Mouse (Mus musculus): ENCODE data around the gene Sox5. TPM values are rescaled to one million over a fixed set of nuclear protein-coding genes. Genes with fewer than 3 reads are reported as not detected.

Gene Sox5
- polyA plus RNA-seq, 1 experiment from 2014 or later = 34.3 TPM

GRCm38 (mm10) chr6:143833986-143834385 is 947.8 kb downstream of the Sox5 start:
- H3K9me3 ChIP-seq (ENCODE audit: control insufficient read depth, low read length) = no peaks in the 10 kb centered on the region
- WGBS = 93% methylated on average over 3 of the region's 3 CpGs
- no peak overlapping the region for H3K4me2 ChIP-seq (ENCODE audit: low read depth)
- no peak overlapping the region for H3K27ac ChIP-seq (ENCODE audit: low read depth, low read length)
- no peak for ATAC-seq (ENCODE audit: insufficient read depth, low FRiP score, low TSS enrichment)
- no peaks in the 10 kb centered on the region for H3K27me3 ChIP-seq (ENCODE audit: control insufficient read depth, insufficient read depth, low read length)
- no peak for DNase-seq (ENCODE audit: low spot score)
- no peak overlapping the region for H3K4me3 ChIP-seq (ENCODE audit: low read depth, low read length)
- H3K4me1 ChIP-seq (ENCODE audit: control insufficient read depth, insufficient read depth, low read length) = no peaks in the 10 kb centered on the region
- no peak overlapping the region for H3K9ac ChIP-seq (ENCODE audit: low read length)
- H3K36me3 ChIP-seq (ENCODE audit: control insufficient read depth, insufficient read depth, low read length) = no peaks in the 10 kb centered on the region; the same call in 1 of the 2 replicates

- H3K27me3 ChIP-seq (ENCODE audit: control insufficient read depth, insufficient read depth, low read length) = no peaks in the 10 kb centered on the region
- H3K27ac ChIP-seq (ENCODE audit: low read depth, low read length) = no peak overlapping the region
- no peak overlapping the region for H3K4me2 ChIP-seq (ENCODE audit: low read depth)
- no peak overlapping the region for H3K9ac ChIP-seq (ENCODE audit: low read length)
- H3K4me3 ChIP-seq (ENCODE audit: low read depth, low read length) = no peak overlapping the region
- H3K4me1 ChIP-seq (ENCODE audit: control insufficient read depth, insufficient read depth, low read length) = no peaks in the 10 kb centered on the region
- WGBS = 95% methylated on average over 23 of the region's 23 CpGs
- DNase-seq (ENCODE audit: low spot score) (no peak), ATAC-seq (ENCODE audit: insufficient read depth, low FRiP score, low TSS enrichment) (no peak)
- no peaks in the 10 kb centered on the region for H3K9me3 ChIP-seq (ENCODE audit: control insufficient read depth, low read length)
- H3K36me3 ChIP-seq (ENCODE audit: control insufficient read depth, insufficient read depth, low read length) = no peaks in the 10 kb centered on the region; the same call in 1 of the 2 replicates
Measured at GRCm38 (mm10) chr6:143833182-143833558, 948.6 kb downstream of the Sox5 start.

GRCm38 (mm10) chr6:143832483-143833181 is 949.1 kb downstream of the Sox5 start:
- WGBS = 92% methylated on average over 12 of the region's 12 CpGs
- Histone ChIP-seq H3K9ac (ENCODE audit: low read length) (no peak overlapping the region), H3K9me3 (ENCODE audit: control insufficient read depth, low read length) (no peaks in the 10 kb centered on the region), H3K4me3 (ENCODE audit: low read depth, low read length) (no peak overlapping the region), H3K27ac (ENCODE audit: low read depth, low read length) (no peak overlapping the region), H3K4me2 (ENCODE audit: low read depth) (no peak overlapping the region), H3K4me1 (ENCODE audit: control insufficient read depth, insufficient read depth, low read length) (no peaks in the 10 kb centered on the region), H3K36me3 (ENCODE audit: control insufficient read depth, insufficient read depth, low read length) (no peaks in the 10 kb centered on the region; the same call in 1 of the 2 replicates), H3K27me3 (ENCODE audit: control insufficient read depth, insufficient read depth, low read length) (no peaks in the 10 kb centered on the region)
- ATAC-seq (ENCODE audit: insufficient read depth, low FRiP score, low TSS enrichment) (no peak), DNase-seq (ENCODE audit: low spot score) (no peak)

GRCm38 (mm10) chr6:143831246-143831645 is 950.5 kb downstream of the Sox5 start:
- H3K27ac ChIP-seq (ENCODE audit: low read depth, low read length) = no peak overlapping the region
- H3K4me3 ChIP-seq (ENCODE audit: low read depth, low read length) = no peak overlapping the region
- no peaks in the 10 kb centered on the region for H3K9me3 ChIP-seq (ENCODE audit: control insufficient read depth, low read length)
- no peaks in the 10 kb centered on the region for H3K27me3 ChIP-seq (ENCODE audit: control insufficient read depth, insufficient read depth, low read length)
- H3K36me3 ChIP-seq (ENCODE audit: control insufficient read depth, insufficient read depth, low read length) = no peaks in the 10 kb centered on the region; the same call in 1 of the 2 replicates
- ATAC-seq (ENCODE audit: insufficient read depth, low FRiP score, low TSS enrichment) (no peak), DNase-seq (ENCODE audit: low spot score) (no peak)
- no peak overlapping the region for H3K9ac ChIP-seq (ENCODE audit: low read length)
- 62% methylated on average over 4 of the region's 4 CpGs for WGBS
- no peak overlapping the region for H3K4me2 ChIP-seq (ENCODE audit: low read depth)
- no peaks in the 10 kb centered on the region for H3K4me1 ChIP-seq (ENCODE audit: control insufficient read depth, insufficient read depth, low read length)

GRCm38 (mm10) chr6:143830131-143830530 is 951.6 kb downstream of the Sox5 start:
- Histone ChIP-seq H3K27ac (ENCODE audit: low read depth, low read length) (no peak overlapping the region), H3K27me3 (ENCODE audit: control insufficient read depth, insufficient read depth, low read length) (no peaks in the 10 kb centered on the region), H3K9ac (ENCODE audit: low read length) (no peak overlapping the region), H3K4me1 (ENCODE audit: control insufficient read depth, insufficient read depth, low read length) (no peaks in the 10 kb centered on the region), H3K4me2 (ENCODE audit: low read depth) (no peak overlapping the region), H3K9me3 (ENCODE audit: control insufficient read depth, low read length) (no peaks in the 10 kb centered on the region), H3K36me3 (ENCODE audit: control insufficient read depth, insufficient read depth, low read length) (no peaks in the 10 kb centered on the region; the same call in 1 of the 2 replicates), H3K4me3 (ENCODE audit: low read depth, low read length) (no peak overlapping the region)
- DNase-seq (ENCODE audit: low spot score) = no peak
- no peak for ATAC-seq (ENCODE audit: insufficient read depth, low FRiP score, low TSS enrichment)
- WGBS = 78% methylated on average over 2 of the region's 2 CpGs

GRCm38 (mm10) chr6:143826786-143827185 is 955.0 kb downstream of the Sox5 start:
- DNase-seq (ENCODE audit: low spot score) (no peak), ATAC-seq (ENCODE audit: insufficient read depth, low FRiP score, low TSS enrichment) (no peak)
- no peaks in the 10 kb centered on the region for H3K36me3 ChIP-seq (ENCODE audit: control insufficient read depth, insufficient read depth, low read length)
- no peak overlapping the region for H3K4me3 ChIP-seq (ENCODE audit: low read depth, low read length)
- no peak overlapping the region for H3K4me2 ChIP-seq (ENCODE audit: low read depth)
- H3K4me1 ChIP-seq (ENCODE audit: control insufficient read depth, insufficient read depth, low read length) = no peaks in the 10 kb centered on the region
- H3K27ac ChIP-seq (ENCODE audit: low read depth, low read length) = no peak overlapping the region
- no peaks in the 10 kb centered on the region for H3K27me3 ChIP-seq (ENCODE audit: control insufficient read depth, insufficient read depth, low read length)
- no peaks in the 10 kb centered on the region for H3K9me3 ChIP-seq (ENCODE audit: control insufficient read depth, low read length)
- H3K9ac ChIP-seq (ENCODE audit: low read length) = no peak overlapping the region
- 90% methylated on average over 5 of the region's 5 CpGs for WGBS

- DNase-seq (ENCODE audit: low spot score) = no peak
- no peaks in the 10 kb centered on the region for H3K36me3 ChIP-seq (ENCODE audit: control insufficient read depth, insufficient read depth, low read length)
- no peaks in the 10 kb centered on the region for H3K27me3 ChIP-seq (ENCODE audit: control insufficient read depth, insufficient read depth, low read length)
- H3K4me3 ChIP-seq (ENCODE audit: low read depth, low read length) = no peak overlapping the region
- H3K9me3 ChIP-seq (ENCODE audit: control insufficient read depth, low read length) = no peaks in the 10 kb centered on the region
- no peak overlapping the region for H3K9ac ChIP-seq (ENCODE audit: low read length)
- 96% methylated on average over 5 of the region's 5 CpGs for WGBS
- H3K4me2 ChIP-seq (ENCODE audit: low read depth) = no peak overlapping the region
- ATAC-seq (ENCODE audit: insufficient read depth, low FRiP score, low TSS enrichment) = no peak
- no peaks in the 10 kb centered on the region for H3K4me1 ChIP-seq (ENCODE audit: control insufficient read depth, insufficient read depth, low read length)
- H3K27ac ChIP-seq (ENCODE audit: low read depth, low read length) = no peak overlapping the region
Measured at GRCm38 (mm10) chr6:143825966-143826365, 955.8 kb downstream of the Sox5 start.

GRCm38 (mm10) chr6:143825086-143825485 is 956.7 kb downstream of the Sox5 start:
- H3K9me3 ChIP-seq (ENCODE audit: control insufficient read depth, low read length) = no peaks in the 10 kb centered on the region
- DNase-seq (ENCODE audit: low spot score) (no peak), ATAC-seq (ENCODE audit: insufficient read depth, low FRiP score, low TSS enrichment) (no peak)
- no peak overlapping the region for H3K27ac ChIP-seq (ENCODE audit: low read depth, low read length)
- H3K27me3 ChIP-seq (ENCODE audit: control insufficient read depth, insufficient read depth, low read length) = no peaks in the 10 kb centered on the region
- H3K36me3 ChIP-seq (ENCODE audit: control insufficient read depth, insufficient read depth, low read length) = no peaks in the 10 kb centered on the region
- no peaks in the 10 kb centered on the region for H3K4me1 ChIP-seq (ENCODE audit: control insufficient read depth, insufficient read depth, low read length)
- H3K4me3 ChIP-seq (ENCODE audit: low read depth, low read length) = no peak overlapping the region
- WGBS = 80% methylated on average over 6 of the region's 6 CpGs
- H3K9ac ChIP-seq (ENCODE audit: low read length) = no peak overlapping the region
- H3K4me2 ChIP-seq (ENCODE audit: low read depth) = no peak overlapping the region

GRCm38 (mm10) chr6:143788446-143788845 is 993.3 kb downstream of the Sox5 start:
- no peak for DNase-seq (ENCODE audit: low spot score)
- 91% methylated on average over 2 of the region's 2 CpGs for WGBS
- no peak overlapping the region for H3K9ac ChIP-seq (ENCODE audit: low read length)
- H3K9me3 ChIP-seq (ENCODE audit: control insufficient read depth, low read length) = no peaks in the 10 kb centered on the region
- ATAC-seq (ENCODE audit: insufficient read depth, low FRiP score, low TSS enrichment) = no peak
- H3K4me1 ChIP-seq (ENCODE audit: control insufficient read depth, insufficient read depth, low read length) = no peaks in the 10 kb centered on the region
- no peak overlapping the region for H3K4me2 ChIP-seq (ENCODE audit: low read depth)
- H3K27ac ChIP-seq (ENCODE audit: low read depth, low read length) = no peak overlapping the region
- no peaks in the 10 kb centered on the region for H3K27me3 ChIP-seq (ENCODE audit: control insufficient read depth, insufficient read depth, low read length)
- H3K36me3 ChIP-seq (ENCODE audit: control insufficient read depth, insufficient read depth, low read length) = no peaks in the 10 kb centered on the region
- no peak overlapping the region for H3K4me3 ChIP-seq (ENCODE audit: low read depth, low read length)
